Mouse (Mus musculus) kidney, adult 10 weeks (tissue): ENCODE data around the gene Zic5. TPM values are rescaled to one million over a fixed set of nuclear protein-coding genes. Genes with fewer than 3 reads are reported as not detected.

Experiments
- polyA plus RNA-seq: library from polyadenylated mRNA; stranded (reverse); fragments of 350-450 nt; fragmentation: Illumina TruSeq; extraction: RNeasy Lipid Tissue Mini Kit (QIAGEN cat#74804); gene quantifications from one replicate; pipeline ENCODE4 v1.2.3, GENCODE M21; 2014; ENCODE audit warnings: low read depth, low replicate concordance

Zic5 gene
- polyA plus RNA-seq, result not detected

GRCm38 (mm10) chr14:122464763-122465741 is at the start of gene Zic5:
Gene Zic5 (minus strand): TSS chr14:122465677.

GRCm38 (mm10) chr14:122490441-122491328 is 25.2 kb upstream of the Zic5 start, which contains the start of gene Gm10837:
Gene Gm10837 (plus strand): TSS chr14:122490586.

GRCm38 (mm10) chr14:122474891-122475556 is 9.5 kb upstream of the Zic5 start, which contains the start of gene Zic2:
Gene Zic2 (plus strand): TSS chr14:122475435.

GRCm38 (mm10) chr14:122450496-122451382 is 14.7 kb downstream of the Zic5 start, which contains the start of gene Gm5089:
Gene Gm5089 (minus strand): TSS chr14:122451115.

Other genes with a start within 250 kb of the Zic5 start
- gene Gm5089, start 14.6 kb downstream of the Zic5 start, polyA plus RNA-seq, result not detected
- gene Zic2, start 9.8 kb upstream of the Zic5 start, polyA plus RNA-seq, result not detected
- gene Gm10837, start 24.9 kb upstream of the Zic5 start, polyA plus RNA-seq, result not detected
- 137 TPM for gene Pcca, start 68.6 kb upstream of the Zic5 start, polyA plus RNA-seq